Mouse (Mus musculus) bone marrow, adult 2 months (tissue): ENCODE results near the gene Magi2.

Source experiments
- CTCF ChIP-seq: fragments of 200-500 bp; IDR thresholded peaks from 2 replicates; pipeline ENCODE4 v1.5.1; 2011; ENCODE audit warnings: low read length, control low read depth; ENCODE audit not compliant: control insufficient read depth, insufficient read depth
- POLR2A ChIP-seq: fragments of 200-500 bp; IDR thresholded peaks from 2 replicates; pipeline ENCODE4 v1.6.1; 2011; ENCODE audit warnings: low read depth, mild to moderate bottlenecking, control low read depth, low read length, borderline replicate concordance; ENCODE audit not compliant: control insufficient read depth

DNA sequence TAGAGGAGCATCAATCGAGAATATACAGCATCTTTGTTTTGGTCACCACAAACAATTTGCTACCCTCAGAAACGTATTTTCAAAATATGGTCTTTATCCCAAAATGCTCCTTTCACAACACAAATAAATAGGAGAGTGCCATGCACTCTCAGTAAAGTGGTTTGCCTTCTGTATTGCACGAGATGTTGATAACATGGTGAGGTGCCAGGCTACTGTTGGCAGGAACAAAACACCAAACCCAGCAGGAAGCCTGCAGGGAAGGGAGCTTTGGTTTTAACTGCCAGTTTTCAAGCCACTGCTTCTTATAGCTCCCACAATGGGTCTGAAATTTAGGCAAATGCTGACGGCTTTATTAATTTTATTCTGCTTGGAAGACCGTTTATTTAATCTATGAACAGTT, 1131.6 kb downstream of the Magi2 start:
- TF ChIP-seq POLR2A (no peak), CTCF (no peak)
